Mouse (Mus musculus) layer of hippocampus, adult 11-12 months (tissue): ENCODE data around the gene Fgf7.

ENCODE experiments used
- DNase-seq: peaks from one replicate; pipeline ENCODE4 v3.0.0; 2022; ENCODE audit warnings: low spot score

Gene Fgf7

DNA sequence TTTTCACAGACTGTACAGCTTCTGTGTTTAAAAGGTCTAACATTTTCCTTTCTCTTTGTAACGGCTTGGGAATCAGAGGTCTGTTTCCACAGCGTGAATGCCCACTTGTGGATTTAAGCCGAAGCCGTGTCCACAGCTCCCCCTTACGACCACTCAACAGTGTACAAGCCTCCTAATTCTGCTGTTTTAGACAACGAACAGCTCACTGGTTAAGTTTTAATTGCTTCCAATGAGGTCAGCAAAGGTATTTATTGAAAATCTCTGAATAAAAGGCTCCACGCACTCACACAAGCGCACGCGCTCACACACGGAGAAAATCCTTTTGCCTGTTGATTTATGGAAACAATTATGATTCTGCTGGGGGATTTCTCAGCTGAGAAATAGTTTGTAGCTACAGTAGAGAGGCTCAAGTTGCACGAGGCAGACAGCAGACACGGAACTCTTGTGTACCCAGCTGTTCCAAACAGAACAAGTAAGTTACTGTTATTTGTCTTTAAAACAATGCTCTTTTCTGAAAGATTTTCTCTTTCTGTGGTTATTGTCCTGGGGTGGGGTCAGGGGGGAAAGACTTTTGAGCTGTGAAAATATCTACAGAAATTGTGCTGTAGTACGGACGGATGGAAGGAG lies at the start of gene Fgf7:
Gene Fgf7, plus strand, starts transcription at position 280 of the 627 bp plus-strand sequence.
- DNase-seq, result peak; percentile 17

DNA sequence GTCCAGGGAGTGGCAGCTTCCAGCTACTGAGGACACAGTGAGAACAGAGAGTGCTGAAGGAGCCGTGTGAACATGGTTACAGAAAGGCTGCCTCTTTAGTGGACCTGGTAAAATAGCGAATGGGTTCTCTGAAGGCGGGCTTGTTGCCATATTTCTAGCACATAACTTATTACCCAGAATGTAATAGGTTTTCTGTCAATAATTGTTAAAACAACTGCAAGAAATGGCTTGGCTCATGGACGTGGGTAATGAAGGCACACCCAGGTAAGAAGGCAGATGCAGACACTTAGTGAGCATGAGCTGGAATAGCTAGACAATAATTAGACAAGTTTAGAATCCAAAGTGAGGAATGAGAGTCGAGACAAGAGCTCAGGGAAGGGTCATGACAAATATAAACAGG lies 32.2 kb upstream of the Fgf7 start:
- DNase-seq, result no peak

DNA sequence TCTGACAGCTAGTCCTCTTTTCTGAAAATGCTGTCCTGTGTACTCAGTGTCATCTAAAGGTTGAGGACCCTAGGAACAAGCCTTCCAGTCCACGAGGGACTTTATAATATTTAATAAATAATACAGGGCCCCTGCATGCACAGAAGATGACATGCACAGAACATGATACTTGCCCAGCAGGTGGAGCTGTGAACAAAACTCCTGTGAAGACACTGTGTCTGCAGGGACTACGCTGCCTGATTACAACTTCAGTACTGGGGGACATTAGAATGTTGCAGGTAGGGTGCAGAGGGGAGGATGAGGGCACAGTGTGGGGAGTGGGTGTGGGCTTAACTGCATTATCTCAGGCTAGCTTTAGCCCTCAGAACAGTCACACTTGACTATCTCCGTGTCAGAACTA lies 28.4 kb upstream of the Fgf7 start:
- DNase-seq, result peak; percentile 73

DNA sequence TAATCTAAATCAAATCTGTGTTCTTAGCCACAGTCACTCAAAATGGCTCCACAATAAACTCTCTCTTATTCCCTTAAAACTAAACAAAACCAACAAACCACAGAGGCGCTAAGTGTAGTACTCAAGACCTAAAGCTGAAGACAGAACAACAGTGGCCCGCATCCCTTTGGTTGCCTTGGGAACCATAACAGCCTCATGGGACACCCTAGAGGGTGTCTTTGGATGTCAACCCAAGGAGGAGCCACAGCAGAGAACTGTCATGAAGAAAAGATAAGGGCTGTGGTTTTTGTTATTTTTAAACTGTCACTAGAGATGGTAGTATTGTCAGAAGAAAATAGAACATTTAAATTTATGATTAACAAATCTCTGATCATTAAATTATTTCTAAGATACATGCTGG lies 27.7 kb upstream of the Fgf7 start:
- no peak for DNase-seq

DNA sequence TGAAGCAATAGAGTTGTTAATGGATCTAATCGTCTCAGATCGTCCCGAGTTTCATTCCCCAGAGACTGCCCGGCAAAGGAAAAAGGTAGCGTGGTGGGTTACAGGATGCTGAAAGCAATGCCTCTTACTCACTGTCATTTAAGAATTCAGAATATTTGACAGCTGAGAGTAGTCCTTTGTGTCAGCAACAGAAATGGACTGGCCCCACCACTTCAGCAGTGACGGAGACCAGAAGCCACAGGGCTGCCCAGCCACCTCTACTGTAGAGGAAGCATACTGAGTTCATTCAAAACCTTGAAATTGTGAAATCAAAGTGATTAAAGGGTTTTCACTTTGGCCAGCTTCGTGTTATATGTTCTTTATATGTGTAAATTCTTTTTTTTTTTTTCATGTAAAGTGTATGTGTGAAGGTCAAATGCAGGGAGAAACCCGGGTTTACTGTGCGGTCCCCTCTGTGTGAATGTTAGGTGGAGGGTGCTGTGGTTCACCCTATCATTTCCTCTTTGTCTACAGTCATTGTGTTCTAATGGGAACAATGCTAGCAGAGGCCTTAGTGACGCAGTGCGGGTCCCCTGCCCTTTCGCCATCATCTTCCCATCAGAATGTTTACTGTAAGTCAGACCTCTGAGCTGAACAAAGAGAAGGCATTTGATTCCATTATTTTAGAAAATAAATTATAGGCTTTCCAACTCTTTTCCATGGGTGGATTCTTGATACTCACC lies 19.3 kb upstream of the Fgf7 start:
- DNase-seq, result no peak

- no peak for DNase-seq
These were observed 18.5 kb upstream of the Fgf7 start for GRCm38 (mm10) chr2:126015763-126016473.

GRCm38 (mm10) chr2:126031186-126031900 lies 3.1 kb upstream of the Fgf7 start:
- no peak for DNase-seq

DNA sequence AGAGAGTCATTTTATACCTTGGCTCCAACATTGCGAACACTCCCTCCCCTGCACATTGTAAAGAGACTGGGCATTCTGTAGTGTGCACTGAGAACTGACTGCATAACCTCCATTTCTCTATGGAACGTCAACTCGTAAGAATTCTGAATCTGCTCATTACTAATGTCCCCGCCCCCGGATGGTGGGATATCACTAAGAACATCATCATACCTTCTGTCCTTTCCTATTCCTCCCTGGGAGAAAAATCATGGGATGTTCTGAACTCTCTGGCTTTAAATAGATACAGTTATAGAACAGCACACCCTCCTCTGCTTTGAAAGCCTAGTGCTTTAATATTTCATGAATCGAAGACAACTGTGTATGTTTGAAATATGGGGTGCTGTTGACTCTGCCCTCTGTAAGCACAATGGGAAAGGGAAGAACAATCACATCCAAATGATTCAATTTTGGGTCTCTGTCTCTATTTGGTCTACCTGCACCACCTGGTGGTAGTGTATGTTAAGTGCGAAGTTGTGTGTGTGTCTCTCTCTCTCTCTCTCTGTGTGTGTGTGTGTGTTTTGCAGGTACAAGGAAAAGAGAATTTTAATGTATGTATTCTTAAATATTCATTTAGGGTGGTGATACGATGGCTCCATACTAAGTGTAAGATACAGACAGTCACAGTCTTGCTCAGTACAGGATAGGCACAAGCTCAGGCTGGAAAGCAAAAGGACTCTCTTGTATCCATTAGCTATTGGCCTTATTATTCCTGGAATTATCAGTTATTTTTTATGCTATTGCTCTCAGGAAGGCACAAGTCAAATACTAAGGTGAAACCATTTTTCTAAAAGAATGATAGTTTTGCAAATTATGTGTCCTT lies 1.1 kb upstream of the Fgf7 start:
- DNase-seq, result peak; percentile 28

- no peak for DNase-seq
These were observed 734 bp downstream of the Fgf7 start for GRCm38 (mm10) chr2:126035013-126035770.

DNA sequence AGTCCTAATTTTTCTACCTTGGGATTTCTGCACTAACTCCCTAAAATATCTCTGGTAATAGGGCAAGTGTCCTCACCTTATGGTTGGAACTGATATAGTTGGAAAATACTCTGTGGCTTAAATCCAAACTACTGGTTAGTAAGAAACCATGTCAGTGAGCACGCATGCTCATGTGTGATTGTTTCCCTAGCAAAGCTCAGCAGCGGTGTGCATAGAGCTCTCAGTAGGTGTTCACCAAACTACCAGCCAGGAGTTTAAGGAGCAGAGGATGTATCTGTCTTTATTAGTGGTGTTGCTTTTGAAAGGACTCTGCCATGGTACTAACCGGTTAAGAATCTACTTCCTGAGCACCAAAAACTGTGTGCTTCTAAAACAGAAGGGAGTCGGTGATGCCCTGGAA lies 1.7 kb downstream of the Fgf7 start:
- DNase-seq, result no peak

- no peak for DNase-seq
These were observed 4.0 kb downstream of the Fgf7 start for GRCm38 (mm10) chr2:126038221-126039000.

DNA sequence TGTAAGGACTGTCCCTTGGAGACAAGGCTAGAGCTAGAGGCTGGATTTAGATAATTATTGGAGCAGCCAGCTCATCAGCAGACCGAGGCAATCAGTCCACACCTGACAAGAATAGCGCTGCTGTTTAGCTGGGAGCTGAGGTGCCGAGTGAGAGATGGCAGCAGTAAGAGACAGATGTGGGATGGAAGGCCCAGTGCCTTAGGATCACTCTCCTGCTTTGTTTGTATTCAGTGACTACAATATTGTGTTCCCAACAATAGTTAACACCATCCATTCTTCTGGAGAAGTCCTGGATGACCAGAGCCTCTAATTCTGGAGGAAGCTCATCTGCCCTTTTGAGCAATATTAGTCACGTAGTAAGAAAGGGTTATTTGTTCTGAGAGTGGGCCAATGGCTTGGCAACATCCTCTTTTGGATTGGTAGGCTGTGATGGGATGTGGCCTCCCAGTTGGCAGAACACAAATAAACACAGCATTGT lies 5.0 kb downstream of the Fgf7 start:
- peak; percentile 41 for DNase-seq

- DNase-seq, result no peak
These were observed 6.2 kb downstream of the Fgf7 start for GRCm38 (mm10) chr2:126040651-126041050.

GRCm38 (mm10) chr2:126041237-126041636 lies 6.8 kb downstream of the Fgf7 start:
- no peak for DNase-seq

- no peak for DNase-seq
These were observed 8.2 kb downstream of the Fgf7 start for GRCm38 (mm10) chr2:126042674-126043073.

- no peak for DNase-seq
These were observed 11.2 kb downstream of the Fgf7 start for GRCm38 (mm10) chr2:126045621-126046020.

GRCm38 (mm10) chr2:126052749-126053557 lies 18.5 kb downstream of the Fgf7 start:
- DNase-seq, result no peak

DNA sequence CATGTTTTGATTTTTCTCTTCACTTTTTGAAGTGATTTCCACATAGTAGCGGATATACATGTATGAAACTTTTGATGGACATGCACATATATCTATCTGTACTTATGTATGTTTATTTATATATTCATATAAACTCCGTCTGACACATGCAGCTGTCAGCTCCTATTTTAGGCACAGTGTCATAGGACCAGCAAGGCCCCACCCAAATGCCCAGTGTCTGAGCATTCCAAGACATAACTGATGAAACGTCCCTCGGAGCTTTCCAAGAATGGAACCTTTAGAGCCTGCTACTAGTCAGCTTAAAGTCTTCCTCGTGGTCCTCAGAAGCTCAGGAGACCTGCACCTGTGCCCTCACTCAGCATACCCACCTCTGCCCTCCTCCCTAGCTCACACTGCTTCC lies 19.2 kb downstream of the Fgf7 start:
- no peak for DNase-seq

GRCm38 (mm10) chr2:126060595-126060994 lies 26.1 kb downstream of the Fgf7 start:
- no peak for DNase-seq
